Mouse (Mus musculus) limb, embryonic 14.5 days (tissue): ENCODE measurements around the gene Ntn1. TPM values are rescaled to one million over a fixed set of nuclear protein-coding genes. Genes with fewer than 3 reads are reported as not detected.

Experiments used
- ATAC-seq: fragments of 200-750 bp; cut with Nextera tagmentation; 2 replicates; pipeline ENCODE4 v1.8.0; 2017; ENCODE audit warnings: low read depth, moderate number of reproducible peaks, moderate TSS enrichment; ENCODE audit not compliant: low FRiP score
- DNase-seq: peaks from one replicate; pipeline ENCODE4 v3.0.0-alpha.2; 2015; ENCODE audit warnings: low spot score
- H3K27ac ChIP-seq: fragments of 300-500 bp; sonication (generic); replicated peaks from 2 replicates; pipeline ENCODE4 v1.5.1; 2014; ENCODE audit warnings: low read depth, mild to moderate bottlenecking, low read length, moderate library complexity, mixed read lengths
- H3K27me3 ChIP-seq: fragments of 300-500 bp; sonication (generic); 2 replicates; pipeline ENCODE4 v1.6.1; 2014; ENCODE audit warnings: low read length, mixed read lengths; ENCODE audit not compliant: control insufficient read depth, insufficient read depth
- H3K36me3 ChIP-seq: fragments of 300-500 bp; sonication (generic); 2 replicates; pipeline ENCODE4 v1.6.1; 2014; ENCODE audit warnings: mild to moderate bottlenecking, low read length, moderate library complexity, mixed read lengths; ENCODE audit not compliant: control insufficient read depth, insufficient read depth
- H3K4me1 ChIP-seq: fragments of 300-500 bp; sonication (generic); 2 replicates; pipeline ENCODE4 v1.6.1; 2014; ENCODE audit warnings: antibody characterized with exemption, low read length, mixed read lengths; ENCODE audit not compliant: control insufficient read depth, insufficient read depth
- H3K4me2 ChIP-seq: fragments of 300-500 bp; sonication (generic); replicated peaks from 2 replicates; pipeline ENCODE4 v1.6.1; 2014; ENCODE audit warnings: low read depth, mild to moderate bottlenecking, low read length, moderate library complexity; ENCODE audit not compliant: severe bottlenecking
- H3K4me3 ChIP-seq: fragments of 300-500 bp; sonication (generic); replicated peaks from 2 replicates; pipeline ENCODE4 v1.5.1; 2014; ENCODE audit warnings: low read length
- H3K9ac ChIP-seq: fragments of 300-500 bp; sonication (generic); 2 replicates; pipeline ENCODE4 v1.6.1; 2014; ENCODE audit warnings: mild to moderate bottlenecking, low read depth, low read length, moderate library complexity; ENCODE audit not compliant: severe bottlenecking
- H3K9me3 ChIP-seq: fragments of 300-500 bp; sonication (generic); 2 replicates; pipeline ENCODE4 v1.6.1; 2016; ENCODE audit warnings: low read length; ENCODE audit not compliant: control insufficient read depth
- POLR2A ChIP-seq: fragments of 200-500 bp; IDR thresholded peaks from 2 replicates; pipeline ENCODE4 v1.8.0; 2012; ENCODE audit warnings: inconsistent platforms, mild to moderate bottlenecking, moderate library complexity, borderline replicate concordance; ENCODE audit not compliant: insufficient read depth, insufficient read length; ENCODE audit errors: extremely low read depth
- WGBS: fragments of 180-500 bp; shearing (Covaris S2); extraction: QIAGEN DNeasy Blood & Tissue Kit; methylation state at CpG from one replicate; pipeline ENCODE4 v1.1.7; 2014; 5-methylcytosine and 5-hydroxymethylcytosine counted together
- polyA plus RNA-seq, 2 experiments: library from polyadenylated mRNA; depleted of rRNA in 1 of 2; stranded (reverse) in 1 of 2; unstranded in 1 of 2; fragments of >200 nt; fragmentation: Nextera tagmentation in 1 of 2; extraction: Ambion mirVana in 1 of 2; gene quantifications; 2 replicates each; pipeline versions ENCODE4 v1.2.1 to v1.2.3; 2012 to 2014

Ntn1 gene
- polyA plus RNA-seq, 2 experiments, result 4.7 to 18.5 TPM

- Histone ChIP-seq H3K27ac (no peak overlapping the region), H3K27me3 (peaks cover 92% of the 10 kb centered on the region), H3K4me2 (peak overlapping the region; percentile 95), H3K4me1 (peaks cover 10% of the 10 kb centered on the region), H3K36me3 (no peaks in the 10 kb centered on the region), H3K9ac (peak overlapping the region; percentile 64), H3K4me3 (peak overlapping the region; percentile 64), H3K9me3 (no peaks in the 10 kb centered on the region)
- 16% methylated on average over 4 of the region's 4 CpGs for WGBS
- ATAC-seq (no peak), DNase-seq (no peak)
- no peak for TF ChIP-seq POLR2A
Measured at GRCm38 (mm10) chr11:68387441-68387760, 13.2 kb downstream of the Ntn1 start.

GRCm38 (mm10) chr11:68386589-68387440, 13.8 kb downstream of the Ntn1 start:
- ATAC-seq (peak; percentile 66), DNase-seq (no peak)
- Histone ChIP-seq H3K9ac (peak overlapping the region; percentile 64), H3K4me2 (peak overlapping the region; percentile 95), H3K4me1 (peaks cover 10% of the 10 kb centered on the region), H3K9me3 (no peaks in the 10 kb centered on the region), H3K36me3 (no peaks in the 10 kb centered on the region), H3K27me3 (peaks cover 92% of the 10 kb centered on the region), H3K27ac (no peak overlapping the region; the same call in 1 of the 2 replicates), H3K4me3 (peak overlapping the region; percentile 64)
- no peak for TF ChIP-seq POLR2A
- 2% methylated on average over 49 of the region's 90 CpGs for WGBS

GRCm38 (mm10) chr11:68385921-68386588, 14.6 kb downstream of the Ntn1 start:
- Histone ChIP-seq H3K9me3 (no peaks in the 10 kb centered on the region), H3K4me1 (peaks cover 10% of the 10 kb centered on the region), H3K4me2 (peak overlapping the region; percentile 95), H3K27me3 (peaks cover 86% of the 10 kb centered on the region), H3K9ac (peak overlapping the region; percentile 64), H3K36me3 (no peaks in the 10 kb centered on the region), H3K4me3 (peak overlapping the region; percentile 64), H3K27ac (no peak overlapping the region; the same call in 1 of the 2 replicates)
- ATAC-seq (0 out of 2 replicates have a peak, but pooled peaks have one; percentile 11), DNase-seq (no peak)
- WGBS, result 4% methylated on average over 42 of the region's 68 CpGs
- no peak for TF ChIP-seq POLR2A

GRCm38 (mm10) chr11:68385021-68385821, 15.4 kb downstream of the Ntn1 start:
- H3K9me3 ChIP-seq, result no peaks in the 10 kb centered on the region
- TF ChIP-seq POLR2A, result no peak
- H3K4me3 ChIP-seq, result peak overlapping the region; percentile 64
- no peak overlapping the region for H3K27ac ChIP-seq
- no peaks in the 10 kb centered on the region for H3K36me3 ChIP-seq
- DNase-seq (no peak), ATAC-seq (no peak; the same call in 1 of the 2 replicates)
- peaks cover 78% of the 10 kb centered on the region for H3K27me3 ChIP-seq
- H3K4me1 ChIP-seq, result peaks cover 10% of the 10 kb centered on the region
- peak overlapping the region; percentile 64 for H3K9ac ChIP-seq
- WGBS, result 1% methylated on average over 73 of the region's 94 CpGs
- H3K4me2 ChIP-seq, result peak overlapping the region; percentile 95

- WGBS, result 2% methylated on average over 26 of the region's 27 CpGs
- Histone ChIP-seq H3K27me3 (peaks cover 74% of the 10 kb centered on the region), H3K9ac (peak overlapping the region; percentile 46; the same call in 1 of the 2 replicates), H3K4me2 (peak overlapping the region; percentile 95), H3K4me1 (peaks cover 10% of the 10 kb centered on the region), H3K4me3 (peak overlapping the region; percentile 64), H3K36me3 (no peaks in the 10 kb centered on the region), H3K27ac (no peak overlapping the region), H3K9me3 (no peaks in the 10 kb centered on the region)
- TF ChIP-seq POLR2A, result no peak
- ATAC-seq (no peak), DNase-seq (no peak)
Measured at GRCm38 (mm10) chr11:68384592-68385020, 16.0 kb downstream of the Ntn1 start.
